Mouse (Mus musculus): ENCODE measurements around the gene Cacna1e.

- no peak for TF ChIP-seq CTCF (IDR thresholded peaks at IDR 0.05; ENCODE audit: low read depth, low read length)
- TF ChIP-seq POLR2A (IDR thresholded peaks at IDR 0.05; ENCODE audit: extremely low read depth, insufficient read depth, low read length) = no peak
Measured at GRCm38 (mm10) chr1:154771111-154771510, 113.2 kb downstream of the Cacna1e start.
